Mouse (Mus musculus): Measurements from ENCODE around the gene Nfib.

DNA sequence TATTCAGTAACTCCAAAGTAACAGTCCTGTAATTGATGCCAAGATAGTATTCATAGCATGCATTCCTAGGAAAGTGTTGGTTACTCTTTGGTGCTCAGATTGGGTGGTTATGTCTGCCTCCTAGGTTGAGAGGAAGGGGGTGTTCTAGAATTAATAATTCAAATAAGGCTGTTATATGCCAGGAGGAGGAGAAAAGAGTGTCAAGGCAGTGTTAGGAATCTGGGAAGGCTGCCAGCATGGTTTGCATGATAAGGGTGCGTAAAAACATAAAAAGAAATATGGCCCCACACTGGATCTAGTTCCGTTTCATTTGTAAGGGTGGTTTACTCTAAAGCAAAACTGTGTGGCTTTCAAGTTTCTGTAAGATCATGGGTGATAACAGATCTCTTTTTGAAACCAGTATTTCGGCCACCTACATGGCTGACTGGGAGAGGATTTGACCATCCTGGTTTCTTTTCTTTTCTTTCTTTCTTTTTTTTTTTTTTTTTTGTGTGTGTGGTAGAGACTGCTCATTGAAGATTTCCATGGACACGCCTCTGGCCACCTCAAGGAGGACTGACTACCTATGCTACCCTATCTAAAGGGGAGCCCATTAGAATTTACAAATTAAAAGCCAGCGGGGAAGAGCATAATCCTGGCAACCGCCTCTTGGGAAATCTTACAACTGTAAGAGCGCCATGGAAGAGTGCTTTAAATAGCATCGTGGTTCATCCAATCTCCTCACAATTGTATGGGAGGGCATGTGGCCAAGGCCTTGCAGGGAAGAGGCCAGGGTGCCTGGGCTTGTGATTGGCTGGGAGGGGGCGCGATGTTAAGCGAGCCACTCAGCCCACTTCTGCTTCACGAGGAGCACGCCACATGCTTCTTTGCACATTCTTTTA is 132.9 kb downstream of the Nfib start:
- TF ChIP-seq EP300 (IDR thresholded peaks at IDR 0.05) (no peak), CTCF (IDR thresholded peaks at IDR 0.05) (no peak)

All from lung, postnatal 0 days (tissue).